Mouse (Mus musculus): ENCODE measurements around the gene Ctnna3.
"Not testable (repeated sequence)": the region's sequence is repeated elsewhere in the genome, so short reads cannot be mapped to it uniquely, and the experiment has no call there.

Ctnna3 gene

GRCm38 (mm10) chr10:63429785-63430305 lies at the start of gene Ctnna3:
Gene Ctnna3 (plus strand): TSS chr10:63430098.
- peak; percentile 92 for DNase-seq

- DNase-seq, result peak; percentile 10
Observed at GRCm38 (mm10) chr10:63381498-63382280, 48.2 kb upstream of the Ctnna3 start, which contains the start of gene Sirt1. Gene Sirt1 (minus strand): TSS chr10:63381704.

GRCm38 (mm10) chr10:63382372-63383279 lies 47.3 kb upstream of the Ctnna3 start, which contains the start of gene Dnajc12:
Gene Dnajc12 (plus strand): TSS chr10:63382443.
- DNase-seq, result peak; percentile 97

- DNase-seq, result not testable (repeated sequence)
Observed at GRCm38 (mm10) chr10:63385897-63386296, 44.0 kb upstream of the Ctnna3 start.

- peak; percentile 90 for DNase-seq
Observed at GRCm38 (mm10) chr10:63386444-63386843, 43.5 kb upstream of the Ctnna3 start.

GRCm38 (mm10) chr10:63386991-63387390 lies 42.9 kb upstream of the Ctnna3 start:
- DNase-seq, result no peak

GRCm38 (mm10) chr10:63388948-63389347 lies 41.0 kb upstream of the Ctnna3 start:
- DNase-seq, result no peak

GRCm38 (mm10) chr10:63396963-63397362 lies 32.9 kb upstream of the Ctnna3 start:
- DNase-seq, result no peak

GRCm38 (mm10) chr10:63402731-63403504 lies 27.0 kb upstream of the Ctnna3 start:
- no peak for DNase-seq

GRCm38 (mm10) chr10:63403636-63404035 lies 26.3 kb upstream of the Ctnna3 start:
- DNase-seq, result no peak

GRCm38 (mm10) chr10:63410162-63410956 lies 19.5 kb upstream of the Ctnna3 start:
- peak; percentile 17 for DNase-seq

GRCm38 (mm10) chr10:63411674-63412073 lies 18.2 kb upstream of the Ctnna3 start:
- DNase-seq, result not testable (repeated sequence)

- DNase-seq, result no peak
Observed at GRCm38 (mm10) chr10:63412756-63413155, 17.1 kb upstream of the Ctnna3 start.

GRCm38 (mm10) chr10:63415287-63415686 lies 14.6 kb upstream of the Ctnna3 start:
- DNase-seq, result no peak

- peak; percentile 55 for DNase-seq
Observed at GRCm38 (mm10) chr10:63415850-63416249, 14.0 kb upstream of the Ctnna3 start.

- DNase-seq, result no peak
Observed at GRCm38 (mm10) chr10:63417061-63417460, 12.8 kb upstream of the Ctnna3 start.

- DNase-seq, result peak; percentile 67
Observed at GRCm38 (mm10) chr10:63421739-63422735, 7.9 kb upstream of the Ctnna3 start, which contains the start of gene Gm7075. Gene Gm7075 (minus strand): TSS chr10:63421789.

GRCm38 (mm10) chr10:63422736-63422992 lies 7.2 kb upstream of the Ctnna3 start:
- no peak for DNase-seq

- no peak for DNase-seq
Observed at GRCm38 (mm10) chr10:63423591-63424474, 6.1 kb upstream of the Ctnna3 start.

- DNase-seq, result peak; percentile 59
Observed at GRCm38 (mm10) chr10:63424475-63424814, 5.5 kb upstream of the Ctnna3 start.
